Mouse (Mus musculus) intestine, embryonic 14.5 days (tissue): ENCODE data around the gene Phf11a. TPM values are rescaled to one million over a fixed set of nuclear protein-coding genes. Genes with fewer than 3 reads are reported as not detected.
"Not testable (repeated sequence)": the region's sequence is repeated elsewhere in the genome, so short reads cannot be mapped to it uniquely, and the experiment has no call there.

Experiments used
- ATAC-seq: fragments of 200-750 bp; cut with Nextera tagmentation; replicated peaks from 2 replicates; pipeline ENCODE4 v1.8.0; 2017; ENCODE audit warnings: low read depth, moderate number of reproducible peaks, moderate TSS enrichment, moderate library complexity; ENCODE audit not compliant: low FRiP score, low TSS enrichment
- DNase-seq: peaks from one replicate; pipeline ENCODE4 v3.0.0-alpha.2; 2018; ENCODE audit warnings: low spot score
- H3K27ac ChIP-seq: fragments of 300-500 bp; sonication (generic); 2 replicates; pipeline ENCODE4 v1.5.1; 2014; ENCODE audit warnings: low read depth, mild to moderate bottlenecking, control low read depth
- H3K27me3 ChIP-seq: fragments of 300-500 bp; sonication (generic); replicated peaks from 2 replicates; pipeline ENCODE4 v1.6.1; 2014; ENCODE audit warnings: low read length, control low read depth; ENCODE audit not compliant: control insufficient read depth, insufficient read depth
- H3K36me3 ChIP-seq: fragments of 300-500 bp; sonication (generic); 2 replicates; pipeline ENCODE4 v1.6.1; 2014; ENCODE audit warnings: low read length, control low read depth; ENCODE audit not compliant: control insufficient read depth, insufficient read depth
- H3K4me1 ChIP-seq: fragments of 300-500 bp; sonication (generic); replicated peaks from 2 replicates; pipeline ENCODE4 v1.6.1; 2014; ENCODE audit warnings: low read length, control low read depth, mixed read lengths; ENCODE audit not compliant: control insufficient read depth, insufficient read depth
- H3K4me2 ChIP-seq: fragments of 300-500 bp; sonication (generic); 2 replicates; pipeline ENCODE4 v1.6.1; 2014; ENCODE audit warnings: low read length
- H3K4me3 ChIP-seq: fragments of 300-500 bp; sonication (generic); 2 replicates; pipeline ENCODE4 v1.5.1; 2014; ENCODE audit warnings: low read depth, low read length, control low read depth, mixed read lengths
- H3K9ac ChIP-seq: fragments of 300-500 bp; sonication (generic); 2 replicates; pipeline ENCODE4 v1.6.1; 2014; ENCODE audit warnings: mild to moderate bottlenecking, low read length
- H3K9me3 ChIP-seq: fragments of 300-500 bp; sonication (generic); 2 replicates; pipeline ENCODE4 v1.6.1; 2016; ENCODE audit warnings: low read length, control low read depth; ENCODE audit not compliant: control insufficient read depth
- WGBS: fragments of 180-500 bp; shearing (Covaris S2); extraction: QIAGEN DNeasy Blood & Tissue Kit; methylation state at CpG from one replicate; pipeline ENCODE4 v1.1.7; 2014; 5-methylcytosine and 5-hydroxymethylcytosine counted together
- polyA plus RNA-seq: library from polyadenylated mRNA; unstranded; fragments of >200 nt; fragmentation: Nextera tagmentation; extraction: Ambion mirVana; gene quantifications from 2 replicates; pipeline ENCODE4 v1.2.1, GENCODE M21; 2014

Gene Phf11a
- polyA plus RNA-seq, result 0.13 TPM in 1 of 2 replicates, not detected in the other

GRCm38 (mm10) chr14:59297391-59297790, at the start of gene Phf11a:
Phf11a (minus strand) TSS chr14:59297522.
- H3K9me3 ChIP-seq, H3K36me3 ChIP-seq, H3K4me1 ChIP-seq, H3K9ac ChIP-seq, H3K4me3 ChIP-seq, H3K27me3 ChIP-seq, ATAC-seq, H3K4me2 ChIP-seq, DNase-seq, H3K27ac ChIP-seq: not testable (repeated sequence)
- 65% methylated on average over 1 of the region's 1 CpGs for WGBS

GRCm38 (mm10) chr14:59341189-59341588, 43.9 kb upstream of the Phf11a start, which contains the start of gene Phf11b:
Phf11b (minus strand) TSS chr14:59341351.
- not testable (repeated sequence) for H3K27me3 ChIP-seq, H3K9ac ChIP-seq, ATAC-seq, H3K36me3 ChIP-seq, H3K4me1 ChIP-seq, DNase-seq, H3K4me3 ChIP-seq, H3K9me3 ChIP-seq, H3K27ac ChIP-seq, H3K4me2 ChIP-seq
- 69% methylated on average over 1 of the region's 1 CpGs for WGBS

- Histone ChIP-seq H3K4me1 (no peaks in the 10 kb centered on the region), H3K27ac (no peak overlapping the region), H3K9me3 (no peaks in the 10 kb centered on the region), H3K4me3 (no peak overlapping the region), H3K36me3 (no peaks in the 10 kb centered on the region), H3K4me2 (no peak overlapping the region), H3K9ac (no peak overlapping the region), H3K27me3 (no peaks in the 10 kb centered on the region)
- no peak for DNase-seq
- 81% methylated on average over 1 of the region's 1 CpGs for WGBS
- no peak for ATAC-seq
These were observed 42.2 kb upstream of the Phf11a start for GRCm38 (mm10) chr14:59339541-59339940.

- not testable (repeated sequence) for H3K9me3 ChIP-seq, H3K4me1 ChIP-seq, H3K27me3 ChIP-seq, H3K4me2 ChIP-seq, ATAC-seq, DNase-seq, H3K9ac ChIP-seq, H3K36me3 ChIP-seq, H3K4me3 ChIP-seq, H3K27ac ChIP-seq
- 87% methylated on average over 3 of the region's 3 CpGs for WGBS
These were observed 38.7 kb upstream of the Phf11a start for GRCm38 (mm10) chr14:59336056-59336455.

GRCm38 (mm10) chr14:59330499-59330898, 33.2 kb upstream of the Phf11a start:
- ATAC-seq (0 out of 2 replicates have a peak, but pooled peaks have one; percentile 27), DNase-seq (peak; percentile 58)
- H3K36me3 ChIP-seq, H3K4me2 ChIP-seq, H3K27ac ChIP-seq, H3K9ac ChIP-seq, H3K9me3 ChIP-seq, H3K4me1 ChIP-seq, H3K27me3 ChIP-seq, H3K4me3 ChIP-seq: not testable (repeated sequence)
- WGBS, result 44% methylated on average over 3 of the region's 3 CpGs

GRCm38 (mm10) chr14:59319970-59320369, 22.6 kb upstream of the Phf11a start:
- not testable (repeated sequence) for DNase-seq, ATAC-seq, H3K9ac ChIP-seq, H3K27me3 ChIP-seq, H3K4me3 ChIP-seq, H3K27ac ChIP-seq, H3K4me2 ChIP-seq, H3K9me3 ChIP-seq, H3K4me1 ChIP-seq, H3K36me3 ChIP-seq
- 80% methylated on average over 6 of the region's 6 CpGs for WGBS

GRCm38 (mm10) chr14:59319036-59319435, 21.7 kb upstream of the Phf11a start:
- H3K4me2 ChIP-seq, H3K9me3 ChIP-seq, DNase-seq, H3K36me3 ChIP-seq, H3K9ac ChIP-seq, H3K27me3 ChIP-seq, H3K27ac ChIP-seq, ATAC-seq, H3K4me1 ChIP-seq, H3K4me3 ChIP-seq: not testable (repeated sequence)
- 90% methylated on average over 3 of the region's 3 CpGs for WGBS

GRCm38 (mm10) chr14:59291769-59292168, 5.6 kb downstream of the Phf11a start:
- H3K4me2 ChIP-seq, H3K9ac ChIP-seq, H3K9me3 ChIP-seq, H3K27me3 ChIP-seq, H3K36me3 ChIP-seq, ATAC-seq, H3K4me3 ChIP-seq, H3K27ac ChIP-seq, H3K4me1 ChIP-seq, DNase-seq: not testable (repeated sequence)

GRCm38 (mm10) chr14:59274961-59275360, 22.4 kb downstream of the Phf11a start:
- H3K9ac ChIP-seq, result not testable (repeated sequence)
- WGBS, result 90% methylated on average over 4 of the region's 4 CpGs

More at GRCm38 (mm10) chr14:59274961-59275360, 22.4 kb downstream of the Phf11a start:
- not testable (repeated sequence) for H3K4me3 ChIP-seq, H3K9me3 ChIP-seq, ATAC-seq, H3K27ac ChIP-seq, H3K4me2 ChIP-seq, H3K36me3 ChIP-seq, H3K4me1 ChIP-seq, H3K27me3 ChIP-seq, DNase-seq
